Mouse (Mus musculus) left cerebral cortex, postnatal 25 days (tissue): ENCODE data around the gene Srebf2. TPM values are rescaled to one million over a fixed set of nuclear protein-coding genes. Genes with fewer than 3 reads are reported as not detected.

Source experiments
- DNase-seq, 2 experiments: peaks; one replicate each; pipeline ENCODE4 v3.0.0; 2022; ENCODE audit warnings: low spot score in 2 of 2, mixed read lengths in 1 of 2
- intact Hi-C: fragments of 180-260 bp; cut with DNase I; formaldehyde crosslinking; loops from one replicate; pipeline ENCODE4 v1.15.1; 2025
- total RNA-seq, 2 experiments: library from RNA; stranded (reverse); gene quantifications; 2 replicates each; pipeline ENCODE4 v1.2.3; 2021

Gene Srebf2
- total RNA-seq, 2 experiments from 2014 or later, result 179 to 183 TPM

- intact Hi-C loops, result no loop called here
- DNase-seq, result no peak
Observed at GRCm38 (mm10) chr15:82170437-82171377, 23.7 kb downstream of the Srebf2 start.

DNA sequence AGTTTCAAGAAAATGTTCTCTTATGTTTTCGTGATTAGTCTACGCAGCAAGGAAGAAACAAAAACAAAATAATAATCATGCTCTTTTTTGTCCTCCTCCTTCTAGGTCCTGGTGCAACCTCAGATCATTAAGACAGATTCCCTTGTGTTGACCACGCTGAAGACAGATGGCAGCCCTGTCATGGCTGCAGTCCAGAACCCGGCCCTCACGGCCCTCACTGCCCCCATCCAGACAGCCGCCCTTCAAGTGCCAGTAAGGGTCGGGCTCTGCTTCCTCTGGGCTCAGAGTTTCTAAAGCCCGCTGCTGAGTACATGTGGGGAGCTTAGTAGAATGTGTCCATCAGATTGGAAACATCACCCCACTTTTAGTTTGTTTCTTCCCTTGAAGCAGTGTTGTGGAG, 25.7 kb downstream of the Srebf2 start:
- intact Hi-C loops, result no loop called here
- DNase-seq, result no peak

- intact Hi-C loops, result no loop called here
- no peak for DNase-seq
Observed at GRCm38 (mm10) chr15:82175091-82175490, 28.1 kb downstream of the Srebf2 start.

- DNase-seq, result no peak
- intact Hi-C loops, result no loop called here
Observed at GRCm38 (mm10) chr15:82177743-82178290, 30.8 kb downstream of the Srebf2 start.

DNA sequence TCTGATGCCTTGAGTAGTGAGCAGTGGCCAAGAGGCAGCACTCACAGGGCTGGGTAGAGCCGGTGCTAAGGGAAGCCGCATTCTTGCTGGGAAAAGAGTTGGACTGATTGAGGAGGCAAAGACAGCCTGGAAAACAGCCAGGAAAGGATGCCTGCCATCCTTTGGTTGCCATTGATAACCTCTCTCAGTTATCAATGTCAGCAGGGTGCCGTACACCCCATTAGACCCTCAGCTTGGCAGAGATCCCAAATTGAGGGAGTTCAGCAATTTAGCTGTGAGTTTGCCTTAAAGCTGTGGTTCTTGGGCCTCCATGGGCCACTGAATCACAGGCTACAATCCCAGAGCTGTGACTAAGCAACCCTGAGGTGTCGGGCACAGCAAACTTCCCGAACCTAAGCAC, 34.1 kb downstream of the Srebf2 start:
- DNase-seq, result no peak

DNA sequence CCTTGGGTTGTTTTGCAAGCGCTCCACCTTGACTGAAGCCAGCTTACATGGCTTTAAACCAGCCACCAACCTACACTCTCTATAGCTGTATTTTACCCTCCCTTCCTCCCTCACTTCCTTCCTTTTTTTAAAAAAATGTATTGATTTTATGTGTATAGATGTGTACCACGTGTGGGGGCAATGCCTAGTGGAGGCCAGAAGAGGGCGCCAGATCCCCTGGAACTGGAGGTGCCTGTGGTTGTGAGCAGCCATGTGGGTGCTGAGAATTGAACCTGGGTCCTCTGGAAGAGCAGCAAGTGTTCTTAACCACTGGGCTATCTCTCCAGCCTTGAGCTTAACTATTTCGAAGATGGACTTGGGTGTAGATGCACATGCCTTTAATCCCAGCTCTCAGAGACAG, 35.3 kb downstream of the Srebf2 start:
- DNase-seq, result no peak
- intact Hi-C loops, result no loop called here

More for the DNA sequence above, 34.1 kb downstream of the Srebf2 start:
- intact Hi-C loops, result no loop called here

DNA sequence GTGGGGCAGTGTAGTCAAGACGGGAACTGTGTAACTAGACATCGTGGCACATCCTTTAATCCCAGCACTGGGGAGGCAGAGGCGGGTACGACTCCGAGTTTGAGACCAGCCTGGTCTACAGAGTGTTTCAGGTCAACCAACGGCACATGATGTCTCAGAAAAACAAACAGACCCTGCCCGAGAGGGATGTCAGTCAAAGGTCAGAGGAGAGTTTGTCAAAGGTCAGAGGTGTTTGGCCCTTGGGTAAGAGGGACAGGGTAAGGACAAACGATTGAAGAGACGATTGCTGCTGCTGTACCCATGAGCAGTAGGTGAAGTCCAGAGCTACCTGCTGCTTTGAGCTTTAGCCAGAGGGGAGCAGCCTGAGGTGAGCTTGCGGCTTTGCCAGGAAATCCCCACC, 36.6 kb downstream of the Srebf2 start:
- DNase-seq, result no peak
- intact Hi-C loops, result no loop called here

- no peak for DNase-seq
- intact Hi-C loops, result no loop called here
Observed at GRCm38 (mm10) chr15:82184183-82184582, 37.2 kb downstream of the Srebf2 start.

GRCm38 (mm10) chr15:82184656-82185055, 37.7 kb downstream of the Srebf2 start:
- DNase-seq, result no peak
- intact Hi-C loops, result no loop called here

DNA sequence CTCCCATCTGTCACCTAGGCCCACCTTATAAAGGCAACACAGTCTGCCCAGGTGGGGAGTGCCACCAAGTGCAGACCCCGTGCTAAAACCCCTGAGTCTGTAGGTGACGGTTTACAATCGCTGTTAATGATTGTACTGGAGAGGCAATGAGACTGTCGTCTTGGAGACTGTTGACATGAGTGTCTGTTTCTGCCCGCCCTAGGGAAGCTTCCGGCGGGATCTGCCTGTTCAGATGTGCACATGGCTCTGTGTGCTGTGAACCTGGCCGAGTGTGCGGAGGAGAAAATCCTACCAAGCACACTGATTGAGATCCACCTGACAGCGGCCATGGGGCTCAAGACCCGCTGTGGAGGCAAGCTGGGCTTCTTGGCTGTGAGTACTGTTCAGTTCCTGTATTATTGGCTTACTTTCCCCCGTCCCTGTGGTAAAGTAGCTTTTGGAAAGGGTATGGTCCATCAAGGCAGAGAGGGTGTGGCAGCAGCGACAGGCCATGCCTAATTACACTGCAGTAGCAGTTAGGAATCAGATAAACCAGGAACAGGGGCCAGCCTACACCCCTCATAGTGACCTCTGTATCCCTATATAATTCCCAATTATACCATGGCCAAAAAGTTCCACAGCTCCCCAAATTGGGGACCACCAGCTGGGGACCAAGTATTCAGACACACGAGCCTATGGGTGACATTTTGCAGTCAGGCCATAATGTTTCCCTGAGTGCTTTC, 38.2 kb downstream of the Srebf2 start:
- DNase-seq, result no peak
- intact Hi-C loops, result no loop called here

- intact Hi-C loops, result no loop called here
- no peak for DNase-seq
Observed at GRCm38 (mm10) chr15:82186131-82186530, 39.1 kb downstream of the Srebf2 start.

- no peak for DNase-seq
- intact Hi-C loops, result no loop called here
Observed at GRCm38 (mm10) chr15:82186931-82187330, 40.0 kb downstream of the Srebf2 start.

DNA sequence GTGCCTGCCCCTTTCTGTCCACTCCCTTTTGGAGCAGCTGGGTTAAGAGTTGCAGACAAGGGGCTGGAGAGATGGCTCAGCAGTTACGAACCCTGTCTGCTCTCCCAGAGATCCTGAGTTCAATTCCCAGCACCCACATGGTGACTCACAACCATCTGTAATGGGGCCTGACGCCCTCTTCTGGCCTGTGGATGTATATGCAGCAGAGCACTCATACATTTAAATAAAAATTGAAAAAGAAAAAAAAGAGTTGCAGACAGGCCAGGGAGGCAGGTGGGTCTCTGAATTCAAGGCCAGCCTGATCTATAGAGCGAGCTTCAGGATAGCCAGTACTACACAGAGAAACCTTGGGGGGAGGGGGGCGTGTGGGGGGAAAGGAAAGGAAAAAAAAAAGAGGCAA, 40.4 kb downstream of the Srebf2 start:
- intact Hi-C loops, result no loop called here

GRCm38 (mm10) chr15:82187924-82188323, 40.9 kb downstream of the Srebf2 start:
- no peak for DNase-seq
- intact Hi-C loops, result no loop called here

More for the DNA sequence above, 40.4 kb downstream of the Srebf2 start:
- DNase-seq, result no peak

- DNase-seq, result no peak
- intact Hi-C loops, result no loop called here
Observed at GRCm38 (mm10) chr15:82188481-82189240, 41.7 kb downstream of the Srebf2 start.

GRCm38 (mm10) chr15:82192617-82193016, 45.6 kb downstream of the Srebf2 start:
- intact Hi-C loops, result no loop called here
- no peak for DNase-seq

DNA sequence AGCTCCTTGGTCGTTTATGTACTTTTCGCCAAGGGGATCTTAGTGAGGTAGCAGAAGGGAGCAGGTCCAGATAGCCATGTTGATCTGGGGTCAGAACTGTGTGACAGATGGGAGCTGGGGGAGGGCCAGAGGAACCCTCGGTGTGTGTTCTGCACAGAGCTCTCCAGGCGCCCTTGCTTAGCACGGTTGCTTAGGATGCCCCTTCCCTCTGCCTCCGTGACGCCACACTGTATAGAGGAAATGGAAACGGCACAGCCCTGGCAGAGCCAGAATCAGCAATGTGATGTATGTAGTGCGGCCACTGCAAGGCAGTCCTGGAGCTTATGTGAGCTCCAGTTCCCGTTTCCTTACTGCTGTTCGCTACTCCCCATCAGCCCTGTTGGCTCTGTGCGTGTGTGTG, 49.3 kb downstream of the Srebf2 start:
- no peak for DNase-seq
- intact Hi-C loops, result no loop called here

- intact Hi-C loops, result no loop called here
- DNase-seq, result no peak
Observed at GRCm38 (mm10) chr15:82197246-82197750, 50.3 kb downstream of the Srebf2 start.

GRCm38 (mm10) chr15:82197937-82198336, 51.0 kb downstream of the Srebf2 start:
- intact Hi-C loops, result no loop called here

DNA sequence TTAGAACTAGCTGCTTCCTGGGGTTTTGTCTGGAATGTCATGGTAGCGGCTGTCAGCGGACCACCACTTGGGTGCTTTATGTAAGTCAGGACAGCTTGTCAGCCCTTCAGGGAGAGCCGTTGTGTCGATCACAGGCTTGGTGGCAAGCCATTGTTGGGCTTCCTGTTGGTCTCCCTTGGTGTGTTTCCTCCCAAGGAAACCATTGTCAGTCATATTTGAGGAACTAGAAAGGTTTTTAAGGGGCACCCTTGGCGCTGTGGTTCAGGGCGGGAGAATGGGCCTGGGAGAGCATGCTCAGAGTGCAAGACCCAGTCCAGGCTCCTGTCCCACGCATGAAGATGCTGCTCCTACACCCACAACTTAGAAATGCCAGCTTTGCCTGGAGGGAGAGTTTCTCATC, 51.4 kb downstream of the Srebf2 start:
- intact Hi-C loops, result no loop called here
- DNase-seq, result no peak

More at GRCm38 (mm10) chr15:82197937-82198336, 51.0 kb downstream of the Srebf2 start:
- DNase-seq, result no peak
